Mouse (Mus musculus) liver, embryonic 14.5 days (tissue): ENCODE data around the gene Usp19. TPM values are rescaled to one million over a fixed set of nuclear protein-coding genes. Genes with fewer than 3 reads are reported as not detected.

Experiments
- ATAC-seq: fragments of 200-750 bp; cut with Nextera tagmentation; 2 replicates; pipeline ENCODE4 v1.8.0; 2017; ENCODE audit warnings: moderate number of reproducible peaks, mild to moderate bottlenecking, moderate library complexity; ENCODE audit not compliant: insufficient read depth
- DNase-seq, 3 experiments: peaks; one replicate each; pipeline ENCODE4 v3.0.0-alpha.2; 2012 to 2013; ENCODE audit warnings: low read depth in 3 of 3, low spot score in 3 of 3
- H3K27ac ChIP-seq: fragments of 300-500 bp; sonication (generic); 2 replicates; pipeline ENCODE4 v1.5.1; 2014; ENCODE audit warnings: moderate library complexity, mild to moderate bottlenecking, control low read depth, inconsistent platforms
- H3K27me3 ChIP-seq: fragments of 300-500 bp; sonication (generic); 2 replicates; pipeline ENCODE4 v1.6.1; 2014; ENCODE audit warnings: mild to moderate bottlenecking, low read length, moderate library complexity; ENCODE audit not compliant: control insufficient read depth, insufficient read depth
- H3K36me3 ChIP-seq: fragments of 300-500 bp; sonication (generic); replicated peaks from 2 replicates; pipeline ENCODE4 v1.6.1; 2014; ENCODE audit warnings: low read depth; ENCODE audit not compliant: control insufficient read depth, insufficient read depth
- H3K4me1 ChIP-seq, 2 experiments: fragments of 200-500 bp in 1 of 2; fragments of 300-500 bp in 1 of 2; sonication (generic) in 1 of 2; replicated peaks; 2 replicates each; pipeline ENCODE4 v1.6.1; 2012 to 2014; ENCODE audit warnings: antibody characterized with exemption in 1 of 2, inconsistent platforms in 1 of 2, low read length in 1 of 2; ENCODE audit not compliant: control insufficient read depth in 2 of 2, insufficient read depth in 2 of 2
- H3K4me2 ChIP-seq: fragments of 300-500 bp; sonication (generic); 2 replicates; pipeline ENCODE4 v1.6.1; 2014; ENCODE audit warnings: low read depth, mild to moderate bottlenecking, control low read depth, moderate library complexity
- H3K4me3 ChIP-seq, 2 experiments: fragments of 200-500 bp in 1 of 2; fragments of 300-500 bp in 1 of 2; sonication (generic) in 1 of 2; 2 replicates each; pipeline ENCODE4 v1.5.1; 2012 to 2014; ENCODE audit warnings: low read depth in 2 of 2, low read length in 2 of 2, mild to moderate bottlenecking in 2 of 2, control low read depth in 1 of 2, inconsistent platforms in 1 of 2, moderate library complexity in 1 of 2; ENCODE audit not compliant: insufficient read depth in 1 of 2
- H3K9ac ChIP-seq: fragments of 300-500 bp; sonication (generic); replicated peaks from 2 replicates; pipeline ENCODE4 v1.6.1; 2014; ENCODE audit warnings: mild to moderate bottlenecking, control low read depth, moderate library complexity
- H3K9me3 ChIP-seq: fragments of 300-500 bp; sonication (generic); 2 replicates; pipeline ENCODE4 v1.6.1; 2016; ENCODE audit warnings: low read length, mixed read lengths; ENCODE audit not compliant: control insufficient read depth
- CTCF ChIP-seq: IDR thresholded peaks from 2 replicates; pipeline ENCODE4 v1.5.1; 2016; ENCODE audit warnings: antibody characterized with exemption, low read depth, control low read depth
- EP300 ChIP-seq: IDR thresholded peaks from 2 replicates; pipeline ENCODE4 v1.6.1; 2016; ENCODE audit warnings: antibody characterized with exemption, low read depth
- WGBS: fragments of 180-500 bp; shearing (Covaris S2); extraction: QIAGEN DNeasy Blood & Tissue Kit; methylation state at CpG from one replicate; pipeline ENCODE4 v1.1.7; 2014; ENCODE audit not compliant: insufficient replicate concordance; 5-methylcytosine and 5-hydroxymethylcytosine counted together
- polyA plus RNA-seq, 2 experiments: library from polyadenylated mRNA; depleted of rRNA in 1 of 2; stranded (reverse) in 1 of 2; unstranded in 1 of 2; fragments of >200 nt; fragmentation: Nextera tagmentation in 1 of 2; extraction: Ambion mirVana in 1 of 2; gene quantifications; 2 replicates each; pipeline versions ENCODE4 v1.2.1 to v1.2.3; 2012 to 2014

The Usp19 gene
- polyA plus RNA-seq, 2 experiments, result 17.1 to 33.9 TPM

- 0 out of 2 replicates have a peak, but pooled peaks have one; percentile 1 for ATAC-seq
- Histone ChIP-seq H3K27me3 (no peaks in the 10 kb centered on the region), H3K36me3 (no peaks in the 10 kb centered on the region), H3K4me1 (peaks cover 27 to 30% of the 10 kb centered on the region in 2 experiments), H3K9ac (peak overlapping the region; percentile 21; the same call in 1 of the 2 replicates), H3K9me3 (no peaks in the 10 kb centered on the region), H3K27ac (peak overlapping the region; percentile 8; the same call in 1 of the 2 replicates), H3K4me2 (peak overlapping the region; percentile 98), H3K4me3 (peak overlapping the region; percentile 36 to 71)
- TF ChIP-seq CTCF, result no peak
- TF ChIP-seq EP300, result no peak
- DNase-seq, result no peak
- WGBS, result 54% methylated on average over 21 of the region's 21 CpGs
Measured at GRCm38 (mm10) chr9:108450292-108451169, 39.9 kb upstream of the Usp19 start.

- 0 out of 2 replicates have a peak, but pooled peaks have one; percentile 7 for TF ChIP-seq CTCF
- peak; percentile 35; the same call in 1 of the 2 replicates for TF ChIP-seq EP300
- ATAC-seq (peak; percentile 71), DNase-seq (peak in 2 of 3 experiments; percentile 35 to 47)
- Histone ChIP-seq H3K27me3 (no peaks in the 10 kb centered on the region), H3K4me1 (peaks cover 27 to 35% of the 10 kb centered on the region in 2 experiments), H3K4me2 (peak overlapping the region; percentile 98), H3K27ac (peak overlapping the region; percentile 12), H3K9ac (peak overlapping the region; percentile 21; the same call in 1 of the 2 replicates), H3K36me3 (no peaks in the 10 kb centered on the region), H3K9me3 (no peaks in the 10 kb centered on the region), H3K4me3 (peak overlapping the region; percentile 36 to 71)
- WGBS, result 17% methylated on average over 6 of the region's 6 CpGs
Measured at GRCm38 (mm10) chr9:108451170-108451493, 39.3 kb upstream of the Usp19 start.

GRCm38 (mm10) chr9:108451519-108452160 is 38.8 kb upstream of the Usp19 start:
- Histone ChIP-seq H3K4me2 (peak overlapping the region; percentile 98), H3K9me3 (no peaks in the 10 kb centered on the region), H3K27me3 (no peaks in the 10 kb centered on the region), H3K27ac (peak overlapping the region; percentile 12), H3K4me3 (peak overlapping the region; percentile 66 to 71), H3K4me1 (peaks cover 27 to 39% of the 10 kb centered on the region in 2 experiments), H3K9ac (peak overlapping the region; percentile 69), H3K36me3 (no peaks in the 10 kb centered on the region)
- WGBS, result 46% methylated on average over 6 of the region's 6 CpGs
- TF ChIP-seq CTCF, result no peak
- no peak for TF ChIP-seq EP300
- no peak for DNase-seq
- ATAC-seq, result 0 out of 2 replicates have a peak, but pooled peaks have one; percentile 21

GRCm38 (mm10) chr9:108452291-108452906 is 38.0 kb upstream of the Usp19 start:
- WGBS, result under 1% methylated on average over 40 of the region's 40 CpGs
- Histone ChIP-seq H3K4me1 (peaks cover 27 to 41% of the 10 kb centered on the region in 2 experiments), H3K4me2 (peak overlapping the region; percentile 98), H3K4me3 (peak overlapping the region; percentile 66 to 71), H3K27me3 (no peaks in the 10 kb centered on the region), H3K36me3 (no peaks in the 10 kb centered on the region), H3K9me3 (no peaks in the 10 kb centered on the region), H3K27ac (no peak overlapping the region; the same call in 1 of the 2 replicates), H3K9ac (peak overlapping the region; percentile 69)
- peak; percentile 98 for TF ChIP-seq CTCF
- TF ChIP-seq EP300, result no peak
- DNase-seq (peak; percentile 73 to 78 (median 75)), ATAC-seq (peak; percentile 79)
